Mouse (Mus musculus) layer of hippocampus, adult 9-11 months (tissue): ENCODE measurements at regions not wholly inside any gene's neighbourhood (a gene's known extent, or its start where the extent isn't known, plus 50 kb on each side); places are given as distances from the start of the nearest gene placed in this dataset.
"Not testable (repeated sequence)": the region's sequence is repeated elsewhere in the genome, so short reads cannot be mapped to it uniquely, and the experiment has no call there.

ENCODE experiments used
- DNase-seq: peaks from one replicate; pipeline ENCODE4 v3.0.0; 2022

GRCm38 (mm10) chr12:45287759-45288158, 213.2 kb upstream of the Stxbp6 start:
- DNase-seq, result no peak

GRCm38 (mm10) chr12:45256309-45256708, 181.8 kb upstream of the Stxbp6 start:
- no peak for DNase-seq

- no peak for DNase-seq
Observed at GRCm38 (mm10) chr12:45211131-45211530, 136.6 kb upstream of the Stxbp6 start.

GRCm38 (mm10) chr12:45195304-45195920, 120.9 kb upstream of the Stxbp6 start:
- DNase-seq, result no peak

GRCm38 (mm10) chr12:45187149-45187548, 112.6 kb upstream of the Stxbp6 start:
- DNase-seq, result no peak

- DNase-seq, result no peak
Observed at GRCm38 (mm10) chr12:45184510-45184909, 110.0 kb upstream of the Stxbp6 start.

- DNase-seq, result no peak
Observed at GRCm38 (mm10) chr12:45177454-45177853, 102.9 kb upstream of the Stxbp6 start.

GRCm38 (mm10) chr12:45175259-45175658, 100.8 kb upstream of the Stxbp6 start:
- DNase-seq, result not testable (repeated sequence)

- DNase-seq, result peak; percentile 54
Observed at GRCm38 (mm10) chr12:45171927-45172642, 97.6 kb upstream of the Stxbp6 start.

- peak; percentile 6 for DNase-seq
Observed at GRCm38 (mm10) chr12:45162011-45162410, 87.5 kb upstream of the Stxbp6 start.

- not testable (repeated sequence) for DNase-seq
Observed at GRCm38 (mm10) chr12:45161581-45161980, 87.1 kb upstream of the Stxbp6 start.

- no peak for DNase-seq
Observed at GRCm38 (mm10) chr12:45158986-45159385, 84.5 kb upstream of the Stxbp6 start.

GRCm38 (mm10) chr12:45137438-45138018, 63.0 kb upstream of the Stxbp6 start:
- DNase-seq, result no peak

GRCm38 (mm10) chr12:45133415-45133814, 58.9 kb upstream of the Stxbp6 start:
- no peak for DNase-seq

GRCm38 (mm10) chr12:45131139-45131538, 56.6 kb upstream of the Stxbp6 start:
- no peak for DNase-seq

GRCm38 (mm10) chr12:45125866-45126265, 51.4 kb upstream of the Stxbp6 start:
- DNase-seq, result no peak
